Mouse (Mus musculus): ENCODE data around the gene Tmem88. TPM values are rescaled to one million over a fixed set of nuclear protein-coding genes. Genes with fewer than 3 reads are reported as not detected.

Tmem88 gene
- polyA plus RNA-seq, 1 experiment from 2014 or later: 40.5 TPM

DNA sequence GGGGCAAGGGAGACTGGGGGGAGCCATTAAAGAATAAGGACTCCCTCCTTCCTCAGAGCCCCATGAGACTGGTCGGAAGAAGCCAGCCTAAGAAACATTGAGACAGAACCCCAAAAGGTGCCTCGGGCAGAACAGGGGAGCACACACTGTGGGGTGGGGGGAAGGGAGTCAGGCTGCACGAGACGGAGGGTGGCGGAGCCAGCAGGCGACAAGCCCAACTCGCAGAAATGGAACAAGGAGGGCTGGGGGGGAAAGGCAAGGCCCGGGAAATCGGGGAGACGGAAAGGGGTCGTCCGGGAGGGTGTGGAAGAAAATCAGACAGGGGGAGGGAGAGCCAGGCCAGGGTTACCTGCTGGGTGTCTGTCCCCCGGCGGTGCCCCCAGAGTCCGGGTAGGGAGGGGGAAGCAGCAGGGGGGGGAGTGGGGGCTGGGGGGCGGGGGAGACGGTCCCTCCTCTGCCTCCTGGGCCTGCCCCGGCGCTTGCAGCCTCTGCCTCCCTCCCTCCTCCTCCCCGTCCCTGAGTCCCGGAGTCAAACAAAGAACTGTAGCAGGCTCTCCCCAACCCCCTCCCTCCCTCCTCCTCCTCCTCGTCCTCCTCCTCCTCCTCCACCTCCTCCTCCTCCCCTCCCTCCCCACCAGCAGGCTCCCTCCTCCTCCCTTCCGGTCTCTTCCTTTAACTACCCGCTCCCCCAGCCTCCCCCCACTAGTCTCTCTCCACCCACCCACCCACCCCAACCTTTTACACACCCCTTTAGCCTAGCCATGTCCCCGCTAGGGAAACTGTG is 17.8 kb upstream of the Tmem88 start:
- Histone ChIP-seq H3K4me1 (peaks cover 80% of the 10 kb centered on the region), H3K9ac (peak overlapping the region; percentile 98), H3K4me2 (peak overlapping the region; percentile 99), H3K36me3 (peaks cover 11% of the 10 kb centered on the region), H3K27ac (replicated peaks) (peak overlapping the region; percentile 99), H3K4me3 (peak overlapping the region; percentile 85), H3K9me3 (no peaks in the 10 kb centered on the region), H3K27me3 (replicated peaks) (peaks cover 6% of the 10 kb centered on the region)
- WGBS: 0% methylated on average over 8 of the region's 25 CpGs
- ATAC-seq (ENCODE audit: extremely low read depth, insufficient number of reproducible peaks, low FRiP score, low TSS enrichment): no peak

DNA sequence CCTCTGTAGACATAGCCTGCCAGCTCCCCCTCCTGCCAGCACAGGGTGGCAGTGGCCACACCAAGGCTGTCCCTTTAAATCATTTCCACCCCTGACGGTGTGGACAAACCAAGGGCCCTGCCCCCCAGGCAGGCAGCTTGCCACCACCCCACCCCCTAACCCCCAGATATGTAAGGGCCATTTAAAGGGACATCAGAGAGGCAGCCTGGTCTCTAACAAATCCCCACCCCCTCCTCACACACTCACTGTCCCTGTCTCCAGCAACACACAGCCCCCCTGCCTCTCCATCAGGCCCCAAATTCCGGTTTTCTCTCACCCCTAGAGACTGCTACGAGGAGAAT is 17.3 kb upstream of the Tmem88 start:
- Histone ChIP-seq H3K4me1 (peaks cover 74% of the 10 kb centered on the region), H3K4me2 (peak overlapping the region; percentile 99), H3K4me3 (peak overlapping the region; percentile 85), H3K27ac (replicated peaks) (peak overlapping the region; percentile 99), H3K27me3 (replicated peaks) (peaks cover under 1% of the 10 kb centered on the region; the same call in 1 of the 2 replicates), H3K9ac (peak overlapping the region; percentile 98), H3K36me3 (peaks cover 11% of the 10 kb centered on the region), H3K9me3 (no peaks in the 10 kb centered on the region)
- no peak for ATAC-seq (ENCODE audit: extremely low read depth, insufficient number of reproducible peaks, low FRiP score, low TSS enrichment)
- WGBS: 2% methylated on average over 3 of the region's 3 CpGs

- Histone ChIP-seq H3K9me3 (no peaks in the 10 kb centered on the region), H3K36me3 (peaks cover 11% of the 10 kb centered on the region), H3K9ac (peak overlapping the region; percentile 98), H3K27me3 (replicated peaks) (no peaks in the 10 kb centered on the region), H3K4me3 (peak overlapping the region; percentile 85), H3K4me2 (peak overlapping the region; percentile 99), H3K4me1 (peaks cover 70% of the 10 kb centered on the region), H3K27ac (replicated peaks) (peak overlapping the region; percentile 99)
- WGBS: 33% methylated on average over 4 of the region's 4 CpGs
- no peak for ATAC-seq (ENCODE audit: extremely low read depth, insufficient number of reproducible peaks, low FRiP score, low TSS enrichment)
Observed at GRCm38 (mm10) chr11:69414421-69415326, 16.6 kb upstream of the Tmem88 start.

DNA sequence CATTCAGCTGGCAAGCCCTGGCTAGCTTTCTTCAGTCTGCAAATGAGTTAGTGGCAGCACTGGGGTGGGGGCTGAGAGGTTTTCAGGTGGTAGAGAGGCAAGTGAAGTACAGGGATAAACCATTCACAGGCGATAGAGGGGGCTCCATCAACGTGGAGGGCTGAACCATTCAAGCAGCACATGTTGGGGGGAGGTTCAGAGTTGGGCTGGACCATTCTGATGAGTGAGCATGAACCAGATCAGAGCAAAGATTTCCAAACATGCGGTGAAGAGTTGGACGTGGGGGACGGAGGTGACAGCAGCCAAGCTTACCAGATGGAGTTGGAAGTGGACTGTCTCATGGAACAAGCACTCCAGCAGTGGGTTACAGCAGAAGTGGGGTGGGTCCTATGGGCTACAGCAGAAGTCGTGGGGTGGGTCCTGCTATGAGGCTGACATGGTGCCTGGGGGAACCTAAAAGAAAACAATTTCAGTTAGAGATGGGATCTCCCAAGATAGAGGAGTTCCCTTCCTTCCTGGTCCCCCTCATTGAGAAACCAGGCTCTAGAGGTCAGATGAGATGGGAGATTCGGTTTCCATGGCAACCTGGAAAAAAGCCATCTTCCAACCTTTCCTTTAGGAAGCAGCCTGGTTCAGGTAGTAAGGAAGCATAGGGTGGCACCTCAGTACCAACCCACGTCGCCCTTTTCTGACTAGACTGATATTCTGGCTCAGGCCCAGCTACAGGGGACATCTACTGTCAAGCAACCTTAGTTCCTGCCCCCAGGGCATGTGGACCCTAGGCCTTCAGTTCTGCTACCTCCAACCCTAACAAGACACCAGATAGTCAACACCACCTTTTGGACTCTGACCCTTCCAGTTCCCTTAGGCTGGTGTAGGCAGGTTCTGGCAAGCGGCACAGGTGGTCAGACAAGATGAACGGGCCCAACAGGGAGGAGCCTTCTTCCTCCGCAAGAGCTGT is 15.5 kb upstream of the Tmem88 start, which contains the start of gene Kdm6b:
TSS of gene Kdm6b (minus strand) at position 455 of the 961 bp plus-strand sequence.
- peaks cover 11% of the 10 kb centered on the region for H3K36me3 ChIP-seq
- no peaks in the 10 kb centered on the region for H3K27me3 ChIP-seq (replicated peaks)
- ATAC-seq (ENCODE audit: extremely low read depth, insufficient number of reproducible peaks, low FRiP score, low TSS enrichment): no peak
- H3K9ac ChIP-seq: peak within 1 kb of the TSS; percentile 98
- H3K4me1 ChIP-seq: peaks cover 62% of the 10 kb centered on the region
- peak within 1 kb of the TSS; percentile 99 for H3K4me2 ChIP-seq
- peak within 1 kb of the TSS; percentile 85 for H3K4me3 ChIP-seq
- WGBS: 42% methylated on average over 12 of the region's 12 CpGs
- no peaks in the 10 kb centered on the region for H3K9me3 ChIP-seq
- H3K27ac ChIP-seq (replicated peaks): peak within 1 kb of the TSS; percentile 99

DNA sequence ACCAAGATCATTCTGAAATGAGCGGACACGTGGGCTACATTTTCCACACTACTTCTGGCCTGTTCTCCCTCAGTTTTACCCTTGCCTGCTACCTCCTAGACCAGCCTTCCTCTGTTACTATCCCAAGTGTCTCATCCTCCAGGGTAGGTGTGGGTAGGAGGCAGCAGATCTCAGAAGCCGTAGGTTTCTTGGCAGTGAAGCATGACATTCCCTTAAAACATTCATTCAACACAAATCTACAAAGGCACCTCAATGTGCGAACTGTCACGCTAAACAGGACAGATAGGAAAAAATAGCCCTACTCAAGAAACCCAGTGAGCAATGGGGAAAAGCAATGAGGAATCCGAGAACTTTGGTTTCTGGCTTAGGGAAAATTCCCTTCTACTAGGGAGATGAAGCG is 14.5 kb upstream of the Tmem88 start:
- peak overlapping the region; percentile 99 for H3K27ac ChIP-seq (replicated peaks)

DNA sequence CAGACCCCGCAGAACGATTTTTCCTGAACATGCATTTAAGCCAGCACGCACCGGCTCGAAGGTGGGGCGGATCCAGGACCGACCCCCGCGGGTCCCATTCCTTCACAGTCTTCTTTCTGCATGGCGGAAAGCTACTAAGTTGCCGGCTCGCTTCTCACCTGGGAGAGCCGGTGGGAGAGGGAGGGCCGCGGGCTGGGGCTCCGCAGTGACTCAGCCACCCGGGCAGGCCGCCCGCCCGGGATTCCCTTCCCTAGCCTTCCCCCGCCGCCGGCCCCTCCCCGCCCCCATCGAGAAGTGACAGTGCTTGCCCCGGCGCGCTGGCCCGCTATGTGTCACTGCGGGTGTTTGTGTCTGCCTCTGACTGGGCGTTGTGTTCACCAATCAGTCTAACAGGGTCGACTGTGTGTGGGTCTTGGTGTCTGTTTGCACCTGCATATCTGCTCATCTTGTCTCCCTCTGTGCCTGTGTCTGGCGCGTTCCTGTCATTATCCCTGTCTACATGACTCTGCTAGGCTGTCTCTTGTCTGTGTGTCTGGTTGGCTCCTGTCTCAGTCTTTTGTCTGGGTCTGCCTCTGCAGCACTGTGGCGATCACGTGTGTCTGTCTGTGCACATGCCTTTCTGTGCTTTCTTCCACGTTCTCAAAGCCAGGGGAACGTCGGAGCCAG is 13.6 kb upstream of the Tmem88 start:
- under 1% methylated on average over 39 of the region's 39 CpGs for WGBS
- peak; percentile 46 for ATAC-seq (ENCODE audit: extremely low read depth, insufficient number of reproducible peaks, low FRiP score, low TSS enrichment)
- H3K4me3 ChIP-seq: peak overlapping the region; percentile 70
- H3K4me2 ChIP-seq: peak overlapping the region; percentile 99
- H3K9me3 ChIP-seq: no peaks in the 10 kb centered on the region
- peak overlapping the region; percentile 99 for H3K27ac ChIP-seq (replicated peaks)
- H3K9ac ChIP-seq: peak overlapping the region; percentile 98
- H3K36me3 ChIP-seq: peaks cover 26% of the 10 kb centered on the region
- H3K27me3 ChIP-seq (replicated peaks): no peaks in the 10 kb centered on the region
- H3K4me1 ChIP-seq: peaks cover 56% of the 10 kb centered on the region

More for the DNA sequence above, 14.5 kb upstream of the Tmem88 start:
- Histone ChIP-seq H3K36me3 (peaks cover 18% of the 10 kb centered on the region), H3K4me1 (peaks cover 62% of the 10 kb centered on the region), H3K27me3 (replicated peaks) (no peaks in the 10 kb centered on the region), H3K9ac (peak overlapping the region; percentile 98), H3K4me2 (peak overlapping the region; percentile 99), H3K9me3 (no peaks in the 10 kb centered on the region), H3K4me3 (peak overlapping the region; percentile 70)
- WGBS: 52% methylated on average over 7 of the region's 7 CpGs
- no peak for ATAC-seq (ENCODE audit: extremely low read depth, insufficient number of reproducible peaks, low FRiP score, low TSS enrichment)

DNA sequence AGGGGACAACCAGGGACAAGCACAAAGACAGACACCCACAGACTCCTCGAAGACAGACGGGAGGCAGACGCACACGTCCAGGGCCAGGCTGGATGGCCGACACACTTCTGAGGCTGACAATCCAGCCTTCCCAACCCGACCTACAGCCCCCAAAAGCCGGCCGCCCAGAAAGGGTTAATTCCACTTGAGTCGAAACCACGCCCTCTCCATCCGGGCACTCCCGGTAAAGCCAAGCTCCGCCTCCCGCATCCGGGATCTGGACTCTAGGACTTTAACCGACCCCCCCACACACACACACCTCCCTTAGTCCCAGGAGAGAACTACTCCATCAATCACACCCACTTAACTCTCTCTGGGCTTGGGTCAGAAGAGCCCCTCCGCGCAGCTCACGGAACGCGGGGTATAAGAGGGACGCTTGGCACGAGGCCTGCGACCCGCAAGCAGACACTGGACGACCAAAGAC is 13.1 kb upstream of the Tmem88 start:
- peak overlapping the region; percentile 99 for H3K27ac ChIP-seq (replicated peaks)
- peak overlapping the region; percentile 98 for H3K9ac ChIP-seq
- H3K9me3 ChIP-seq: no peaks in the 10 kb centered on the region
- H3K4me1 ChIP-seq: peaks cover 53% of the 10 kb centered on the region
- H3K36me3 ChIP-seq: peaks cover 32% of the 10 kb centered on the region
- under 1% methylated on average over 26 of the region's 26 CpGs for WGBS
- no peaks in the 10 kb centered on the region for H3K27me3 ChIP-seq (replicated peaks)
- peak overlapping the region; percentile 70 for H3K4me3 ChIP-seq
- peak overlapping the region; percentile 99 for H3K4me2 ChIP-seq
- ATAC-seq (ENCODE audit: extremely low read depth, insufficient number of reproducible peaks, low FRiP score, low TSS enrichment): peak; percentile 38

DNA sequence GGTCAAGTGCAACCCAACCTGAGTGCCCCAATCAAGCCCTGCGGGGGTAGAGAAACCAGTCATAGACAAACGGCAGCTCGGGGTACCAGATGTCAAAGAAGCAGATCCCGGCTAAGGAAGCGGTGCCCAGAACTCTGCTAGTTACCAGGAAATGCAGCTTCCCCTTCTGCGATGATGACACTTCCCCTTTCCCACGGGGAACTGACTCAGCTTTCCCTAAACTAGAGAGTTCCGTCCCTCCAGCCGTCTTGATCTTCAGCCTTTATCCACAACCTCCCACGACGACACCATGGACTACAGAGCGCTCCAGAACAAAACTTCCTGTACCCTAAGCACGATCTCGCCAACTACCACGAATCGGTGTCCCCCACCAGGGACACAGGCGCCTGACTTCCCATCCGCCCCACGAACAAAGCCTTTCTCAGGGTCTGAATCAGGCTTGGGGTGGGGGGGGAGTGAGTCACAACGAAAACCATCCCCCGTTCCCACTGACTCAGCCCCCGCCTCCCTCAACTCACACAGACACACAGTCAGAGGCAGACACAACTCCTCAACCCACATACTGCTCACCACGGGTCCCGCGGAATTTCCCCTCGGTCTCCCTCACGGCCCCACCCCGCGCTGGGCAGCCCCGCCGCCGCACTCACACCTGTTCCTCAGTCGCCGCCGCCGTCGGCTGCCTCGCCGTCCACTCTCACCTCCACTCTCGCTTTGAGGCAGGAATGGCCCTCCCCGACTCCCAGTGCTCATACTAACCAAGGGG is 12.5 kb upstream of the Tmem88 start:
- peak overlapping the region; percentile 99 for H3K4me2 ChIP-seq
- no peaks in the 10 kb centered on the region for H3K9me3 ChIP-seq
- peaks cover 52% of the 10 kb centered on the region for H3K4me1 ChIP-seq
- H3K27ac ChIP-seq (replicated peaks): peak overlapping the region; percentile 99
- ATAC-seq (ENCODE audit: extremely low read depth, insufficient number of reproducible peaks, low FRiP score, low TSS enrichment): no peak; the same call in 1 of the 2 replicates
- peak overlapping the region; percentile 70 for H3K4me3 ChIP-seq
- under 1% methylated on average over 41 of the region's 41 CpGs for WGBS
- no peaks in the 10 kb centered on the region for H3K27me3 ChIP-seq (replicated peaks)
- H3K9ac ChIP-seq: peak overlapping the region; percentile 98
- H3K36me3 ChIP-seq: peaks cover 38% of the 10 kb centered on the region

DNA sequence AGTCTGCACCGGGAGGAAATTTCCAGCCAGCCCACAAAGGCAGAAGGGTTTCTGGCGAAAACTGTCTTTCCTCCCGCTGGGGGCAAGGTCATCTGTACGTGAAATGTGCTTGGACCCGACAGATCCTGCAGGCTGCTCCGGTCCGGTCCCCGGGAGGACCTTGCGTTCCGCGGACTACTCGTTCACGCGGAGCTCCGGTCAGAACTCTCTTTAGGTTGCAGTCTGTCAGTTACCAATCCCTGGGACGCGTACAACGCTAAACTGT is 11.9 kb upstream of the Tmem88 start:
- H3K4me1 ChIP-seq: peaks cover 47% of the 10 kb centered on the region
- WGBS: under 1% methylated on average over 18 of the region's 18 CpGs
- H3K27me3 ChIP-seq (replicated peaks): no peaks in the 10 kb centered on the region
- peak overlapping the region; percentile 98 for H3K9ac ChIP-seq
- ATAC-seq (ENCODE audit: extremely low read depth, insufficient number of reproducible peaks, low FRiP score, low TSS enrichment): no peak
- peaks cover 43% of the 10 kb centered on the region for H3K36me3 ChIP-seq
- H3K4me2 ChIP-seq: peak overlapping the region; percentile 99
- peak overlapping the region; percentile 99 for H3K27ac ChIP-seq (replicated peaks)
- H3K4me3 ChIP-seq: peak overlapping the region; percentile 70
- H3K9me3 ChIP-seq: no peaks in the 10 kb centered on the region

Data from heart, embryonic 13.5 days (tissue).